Mouse (Mus musculus): ENCODE data around the gene Imp3.
"Not testable (repeated sequence)": the region's sequence is repeated elsewhere in the genome, so short reads cannot be mapped to it uniquely, and the experiment has no call there.

GRCm38 (mm10) chr9:56909991-56910390, 27.3 kb upstream of the Imp3 start:
- TF ChIP-seq CTCF (IDR thresholded peaks at IDR 0.05; ENCODE audit: control insufficient read depth, insufficient read depth, low read length); POLR2A (IDR thresholded peaks at IDR 0.05; ENCODE audit: borderline replicate concordance, control insufficient read depth, low read depth, low read length): not testable (repeated sequence)

Measured in bone marrow, adult 2 months (tissue).